Mouse (Mus musculus) C2C12 (cell line): ENCODE measurements around the gene Tlcd2.

Experiments used
- CTCF ChIP-seq: IDR thresholded peaks from one replicate; pipeline ENCODE4 v1.5.1; 2011; ENCODE audit not compliant: control insufficient read depth, insufficient read depth, insufficient read length
- MYOG ChIP-seq: IDR thresholded peaks from one replicate; pipeline ENCODE4 v1.6.1; 2011; ENCODE audit not compliant: control insufficient read depth, insufficient read length; ENCODE audit errors: extremely low read depth

DNA sequence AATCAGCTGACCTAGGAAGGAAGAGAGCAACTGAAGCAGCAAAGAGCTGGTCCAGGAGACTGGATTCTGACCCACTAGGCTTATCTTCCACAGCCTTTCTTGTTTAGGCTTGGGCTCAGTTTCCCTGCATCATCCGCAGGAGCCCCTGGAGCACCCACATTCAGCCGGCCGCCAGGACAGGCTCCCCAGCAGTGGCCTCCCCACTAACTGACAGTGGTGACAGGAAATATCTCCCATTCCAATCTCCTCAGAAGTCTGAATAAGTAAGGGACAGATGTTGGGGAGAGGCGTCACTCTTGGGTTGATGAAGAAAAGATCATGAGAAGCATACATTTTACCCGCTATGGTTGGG is 1.8 kb upstream of the Tlcd2 start:
- no peak for TF ChIP-seq CTCF
- no peak for TF ChIP-seq MYOG
